Mouse (Mus musculus) erythroblast, embryonic 14.5 days (primary cell): ENCODE data around the gene Zim1.

Experiments used
- GATA1 ChIP-seq: IDR thresholded peaks from 2 replicates; pipeline ENCODE4 v1.6.1; 2012; ENCODE audit warnings: low read length, inconsistent platforms, mixed read lengths
- TAL1 ChIP-seq: IDR thresholded peaks from 3 replicates; pipeline ENCODE4 v1.6.1; 2012; ENCODE audit warnings: low read length, inconsistent platforms, mixed read lengths

GRCm38 (mm10) chr7:6696241-6697045 is at the start of gene Zim1:
- no peak for TF ChIP-seq GATA1
- TF ChIP-seq TAL1, result no peak
